Mouse (Mus musculus) erythroblast, embryonic 14.5 days (primary cell): Measurements from ENCODE around the gene Pde4d.

Experiments
- GATA1 ChIP-seq: IDR thresholded peaks from 2 replicates; pipeline ENCODE4 v1.6.1; 2012; ENCODE audit warnings: low read length, inconsistent platforms, mixed read lengths
- TAL1 ChIP-seq: IDR thresholded peaks from 3 replicates; pipeline ENCODE4 v1.6.1; 2012; ENCODE audit warnings: low read length, inconsistent platforms, mixed read lengths

DNA sequence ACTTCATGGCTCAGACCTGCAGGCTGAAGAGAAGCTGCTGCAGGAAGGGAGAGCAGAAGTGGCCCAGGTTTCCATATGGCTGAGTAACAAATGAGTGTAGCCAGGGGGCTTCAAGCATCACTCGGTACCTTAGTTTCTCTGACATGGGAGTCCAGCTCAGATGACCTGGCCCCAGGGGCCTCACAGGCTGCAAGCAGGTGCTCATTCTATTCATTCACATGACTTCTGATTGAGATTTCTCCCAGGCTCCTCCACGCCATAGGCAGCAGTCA, 719.5 kb downstream of the Pde4d start:
- TF ChIP-seq GATA1 (no peak), TAL1 (no peak)
